Mouse (Mus musculus): ENCODE data around the gene Adsl.

Adsl gene

DNA sequence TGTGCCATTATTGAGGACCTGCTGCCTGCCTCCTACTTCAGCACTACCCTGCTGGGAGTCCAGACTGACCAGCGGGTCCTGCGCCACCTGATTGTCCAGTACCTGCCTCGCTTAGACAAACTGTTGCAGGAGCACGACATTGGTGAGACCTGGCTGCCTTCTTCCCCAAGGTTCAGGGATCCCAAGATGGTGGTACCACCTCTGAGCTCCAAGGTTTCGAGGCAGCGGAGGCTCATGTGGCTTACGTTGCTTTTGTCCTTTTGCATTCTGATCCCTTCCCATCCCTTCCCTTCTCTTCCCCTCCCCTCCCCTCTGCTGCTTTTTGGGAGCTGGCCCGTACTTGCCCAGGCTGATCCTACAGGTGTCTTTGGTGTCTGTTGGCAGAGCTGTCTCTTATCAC, 59.6 kb downstream of the Adsl start:
- peak; percentile 75 for DNase-seq

DNA sequence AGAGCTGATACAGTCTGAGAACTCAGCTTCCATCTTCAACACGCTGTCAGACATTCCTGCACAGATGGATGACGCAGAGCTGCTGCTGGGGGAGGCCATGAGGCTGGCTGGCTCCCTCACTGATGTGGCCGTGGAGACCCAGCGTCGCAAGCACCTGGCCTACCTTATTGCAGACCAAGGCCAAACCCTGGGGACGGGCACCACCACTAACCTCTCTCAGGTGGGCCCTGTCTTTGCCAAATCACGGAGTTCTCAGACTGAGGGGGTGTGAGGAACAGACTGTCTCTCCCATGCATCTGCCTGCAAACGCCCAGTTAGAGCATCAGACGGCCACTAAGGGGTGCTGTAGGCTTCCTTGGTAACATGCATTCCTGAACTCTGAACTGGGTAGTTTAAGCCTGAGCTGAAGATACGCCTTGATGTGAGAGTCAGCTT, 60.4 kb downstream of the Adsl start:
- peak; percentile 89 for DNase-seq

DNA sequence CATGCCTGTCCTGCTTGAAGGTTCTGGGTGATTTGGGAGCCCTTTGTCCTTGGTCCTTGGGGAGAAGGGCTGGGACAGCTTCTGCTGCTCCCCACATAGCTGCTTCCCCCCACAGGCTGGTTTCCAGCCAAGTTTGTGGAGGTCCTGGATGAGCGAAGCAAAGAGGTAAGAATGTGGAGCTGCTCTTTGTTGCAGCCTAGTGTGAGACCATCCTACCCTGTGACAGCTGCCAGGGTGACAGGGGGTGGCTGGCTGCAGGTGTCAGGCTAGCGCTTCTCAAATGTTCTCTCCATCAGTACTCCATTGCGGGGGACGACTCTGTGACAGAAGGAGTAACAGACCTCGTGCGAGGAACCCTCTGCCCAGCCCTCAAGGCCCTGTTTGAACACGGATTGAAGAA, 61.8 kb downstream of the Adsl start:
- peak; percentile 73 for DNase-seq

DNA sequence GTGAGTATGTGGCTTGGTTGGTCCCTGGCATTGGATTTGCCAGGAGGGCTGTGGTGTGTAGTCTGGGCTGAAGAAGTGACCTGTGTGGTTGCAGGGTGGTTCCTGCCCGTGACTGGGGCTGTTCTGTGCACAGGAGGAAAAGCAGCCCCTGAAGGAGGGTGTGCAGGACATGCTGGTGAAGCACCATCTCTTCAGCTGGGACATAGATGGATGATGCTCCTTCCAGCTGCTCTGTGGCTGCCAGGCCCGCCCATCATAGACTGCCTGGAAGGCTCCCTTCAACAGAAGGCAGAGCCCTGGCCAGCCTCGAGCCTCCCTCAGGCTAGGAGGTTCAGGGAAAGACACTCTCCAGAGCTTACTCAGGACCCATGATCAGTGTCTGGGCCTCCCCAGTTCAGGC, 63.2 kb downstream of the Adsl start:
- DNase-seq: peak; percentile 89

DNA sequence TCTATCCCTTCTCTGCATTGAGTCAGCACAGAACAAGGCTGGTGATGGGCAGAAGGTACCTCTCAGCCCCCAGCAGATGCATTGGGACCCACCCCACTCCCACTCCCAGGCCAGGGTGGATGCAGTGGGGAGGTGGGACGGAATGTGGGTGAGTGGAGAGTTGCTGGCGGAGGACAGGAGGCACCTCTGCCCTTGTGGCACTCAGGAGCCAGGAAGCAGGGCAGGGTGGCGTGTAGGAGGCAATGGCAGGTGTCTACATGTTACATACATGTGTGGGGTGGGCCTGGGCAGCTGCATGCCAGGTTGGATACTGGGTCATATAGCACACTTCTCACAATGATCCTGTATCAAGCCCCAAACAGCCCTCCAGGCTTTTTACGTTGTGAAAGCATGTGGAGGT, 64.1 kb downstream of the Adsl start:
- DNase-seq: peak; percentile 76

DNA sequence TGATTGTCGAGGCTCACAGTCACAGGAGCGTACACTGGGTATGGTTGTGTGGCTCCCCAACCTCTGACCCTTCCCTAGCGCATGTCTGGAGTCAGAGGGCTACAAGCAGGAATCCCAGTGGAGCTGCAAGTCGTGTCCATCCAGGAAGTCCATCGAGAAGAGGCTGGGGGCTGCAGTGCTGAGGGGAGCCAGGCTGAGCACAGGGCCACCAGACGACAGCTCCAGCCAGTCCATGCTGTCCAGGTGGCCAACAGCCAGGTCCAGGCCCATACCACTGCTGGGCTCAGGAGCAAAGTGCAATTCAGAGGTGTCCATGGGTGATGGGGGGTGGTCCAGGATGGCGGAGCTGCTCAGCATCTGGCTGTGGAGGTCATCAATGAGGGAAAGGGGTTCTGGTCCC, 64.9 kb downstream of the Adsl start:
- peak; percentile 91 for DNase-seq

DNA sequence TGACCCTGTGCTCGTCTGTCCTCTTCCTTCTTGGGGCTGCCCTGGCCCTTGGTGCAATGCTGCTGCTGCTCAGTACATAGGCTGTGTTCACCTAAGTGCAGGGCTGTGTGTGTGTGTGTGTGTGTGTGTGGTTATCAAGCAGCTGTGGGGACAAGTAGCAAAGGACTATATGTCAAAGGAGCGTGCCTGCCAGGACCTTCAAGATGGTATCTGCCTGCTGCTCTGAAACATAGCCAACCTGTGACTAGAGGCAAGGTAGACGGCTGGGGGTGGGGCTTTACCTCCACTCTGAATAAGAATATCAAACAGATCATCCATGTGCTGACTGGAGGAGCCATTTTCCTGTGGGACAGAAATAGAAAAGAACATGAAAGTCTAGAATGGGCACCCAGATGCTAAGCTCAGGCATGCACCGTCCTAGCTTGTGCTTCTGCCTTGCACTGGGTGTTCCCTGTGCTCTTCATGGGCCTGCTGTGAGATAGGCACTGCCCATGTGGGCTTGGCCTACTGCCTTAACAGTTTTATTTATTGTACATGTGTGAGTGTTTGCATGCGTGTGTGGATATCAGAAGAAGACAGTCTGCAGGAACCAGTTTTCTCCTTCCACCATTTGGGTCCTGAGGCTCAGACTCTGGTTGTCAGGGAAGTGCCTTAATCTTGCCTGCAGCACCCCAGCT, 66.9 kb downstream of the Adsl start:
- DNase-seq: peak; percentile 74

DNA sequence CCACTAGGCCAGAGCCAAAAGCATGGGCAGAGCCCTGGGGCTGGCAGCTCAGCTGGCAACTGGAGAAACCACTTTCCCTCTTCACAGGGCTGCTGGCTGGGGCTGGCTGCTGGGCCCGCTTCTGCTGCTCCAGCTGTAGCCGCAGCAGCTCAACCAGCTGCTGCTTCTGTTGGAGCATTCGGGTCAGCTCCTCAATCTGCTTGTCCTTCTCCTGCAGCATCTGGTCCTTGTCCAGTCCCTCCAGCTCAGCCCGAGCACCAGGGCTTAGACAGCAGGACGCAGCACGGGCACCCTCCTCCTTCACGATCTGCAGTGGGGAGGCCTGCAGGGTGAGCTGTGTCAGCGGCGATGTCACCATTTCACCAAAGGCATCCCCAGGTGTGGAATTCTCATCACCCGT, 68.2 kb downstream of the Adsl start:
- no peak for DNase-seq

DNA sequence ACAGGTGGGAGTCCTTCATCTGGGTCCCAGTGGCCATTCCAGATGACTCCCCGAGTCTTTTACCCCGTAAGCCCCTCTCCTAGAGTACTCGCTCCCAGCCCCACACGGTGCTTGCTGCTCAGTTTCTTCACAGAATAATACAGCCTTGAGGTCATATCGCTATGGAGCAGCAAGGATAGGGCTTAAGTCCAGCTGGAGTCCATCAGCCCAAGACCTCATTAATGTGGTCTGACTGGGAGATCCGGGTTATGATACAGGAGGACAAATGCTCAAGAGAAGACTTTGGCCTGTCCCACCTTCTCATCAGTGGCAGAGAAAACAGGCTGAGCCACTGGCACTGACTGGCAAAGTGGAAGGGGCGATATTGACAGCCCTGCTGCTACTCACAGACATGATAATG, 69.0 kb downstream of the Adsl start:
- DNase-seq: peak; percentile 88

Data from heart, adult 11 months (tissue).